Mouse (Mus musculus): ENCODE data around the gene Dusp27. TPM values are rescaled to one million over a fixed set of nuclear protein-coding genes. Genes with fewer than 3 reads are reported as not detected.
A peak's percentile ranks its signal among the peaks of the same experiment; 100 is the strongest.

Dusp27 gene
- total RNA-seq, 2 experiments from 2014 or later: 2.0 to 7.0 TPM

DNA sequence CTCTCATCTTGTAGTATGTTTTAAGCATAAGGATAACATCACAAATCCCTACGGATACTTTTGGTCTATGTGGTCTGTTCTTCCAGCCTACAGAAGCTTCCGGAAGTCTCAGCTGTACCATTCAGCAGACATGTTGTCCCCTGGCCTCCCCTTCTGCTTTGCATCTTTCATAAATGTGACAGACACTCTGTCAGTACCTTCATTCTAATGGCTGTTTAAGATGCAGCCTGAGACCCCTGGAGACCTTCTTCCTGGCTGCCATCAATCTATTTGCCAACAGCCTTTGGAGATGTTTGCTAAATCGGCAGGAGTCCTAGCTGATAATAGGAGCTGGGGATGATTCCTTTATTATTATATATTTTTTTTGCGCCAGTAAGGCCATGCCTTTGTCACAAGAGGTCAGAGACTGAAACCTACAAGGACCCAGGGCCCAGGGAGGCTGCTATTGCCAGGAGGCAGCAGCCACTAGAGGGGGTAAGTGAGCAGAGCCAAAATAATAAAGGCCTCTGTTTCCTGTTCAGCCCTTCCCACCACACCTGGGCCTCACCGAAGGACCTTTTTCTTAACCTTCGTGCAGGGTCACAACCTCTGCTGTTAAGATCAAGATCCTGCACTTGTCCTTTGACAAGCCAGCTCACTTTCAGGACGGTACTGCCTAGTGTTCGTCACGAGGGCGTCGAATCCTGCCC lies 24.7 kb downstream of the Dusp27 start:
- peak; percentile 71 for DNase-seq

DNA sequence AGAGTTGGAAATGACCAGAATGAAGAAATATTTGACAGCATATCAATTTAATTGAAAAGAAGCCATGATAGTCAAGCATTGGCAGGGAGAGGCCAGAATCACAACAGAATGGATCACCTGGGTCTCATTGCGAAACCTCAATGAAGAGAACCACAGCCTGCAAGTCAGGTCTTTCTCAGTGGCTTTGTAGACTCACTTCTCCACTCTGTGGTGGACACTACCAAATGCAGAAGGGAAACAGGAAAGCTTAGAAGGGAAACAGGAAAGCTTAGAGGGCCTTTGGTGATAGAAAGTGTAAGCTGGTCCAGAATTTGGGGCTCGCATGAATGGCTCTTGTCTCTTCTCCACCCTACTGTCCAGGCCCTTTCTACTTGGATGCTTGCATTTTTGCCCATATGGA lies 29.6 kb downstream of the Dusp27 start:
- no peak for DNase-seq

DNA sequence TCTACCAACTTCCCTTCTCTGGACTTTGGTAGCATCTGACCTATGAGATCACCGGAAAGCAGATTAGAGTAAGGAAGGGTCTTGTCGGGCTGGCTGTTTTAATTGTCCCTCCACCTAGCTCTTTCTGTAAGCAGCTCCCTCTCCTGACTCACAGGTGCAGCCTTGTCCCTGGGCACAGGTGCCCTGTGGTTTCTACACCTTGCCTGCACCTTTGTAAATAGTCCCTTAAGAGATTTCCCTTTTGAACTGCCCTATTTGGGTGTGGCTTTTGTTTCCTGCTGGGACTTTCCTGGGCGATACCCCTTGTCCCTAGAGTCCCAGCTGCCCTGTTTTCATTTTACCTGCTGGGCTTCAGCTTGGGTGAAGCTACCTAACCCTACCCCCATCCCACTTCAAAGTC lies 33.3 kb downstream of the Dusp27 start:
- DNase-seq: no peak

DNA sequence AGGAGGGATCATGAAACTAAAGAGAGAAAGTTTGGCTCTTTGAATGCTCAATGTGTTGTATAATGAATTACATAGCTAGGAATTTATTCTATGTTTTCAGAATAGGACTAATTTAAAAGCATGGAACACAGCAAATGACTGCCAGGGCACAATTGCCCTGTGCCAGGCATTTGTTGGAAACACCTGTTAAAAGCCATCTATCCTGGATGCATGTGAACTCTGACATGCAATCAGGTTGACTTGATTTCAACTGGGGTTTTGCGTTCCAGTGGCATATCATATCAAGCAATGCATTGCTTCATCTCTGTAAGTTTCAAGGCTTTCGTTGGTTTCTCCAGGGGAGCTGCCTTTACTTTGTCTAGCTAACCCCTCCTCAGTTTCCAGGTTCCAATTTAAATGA lies 37.4 kb downstream of the Dusp27 start:
- DNase-seq: no peak

DNA sequence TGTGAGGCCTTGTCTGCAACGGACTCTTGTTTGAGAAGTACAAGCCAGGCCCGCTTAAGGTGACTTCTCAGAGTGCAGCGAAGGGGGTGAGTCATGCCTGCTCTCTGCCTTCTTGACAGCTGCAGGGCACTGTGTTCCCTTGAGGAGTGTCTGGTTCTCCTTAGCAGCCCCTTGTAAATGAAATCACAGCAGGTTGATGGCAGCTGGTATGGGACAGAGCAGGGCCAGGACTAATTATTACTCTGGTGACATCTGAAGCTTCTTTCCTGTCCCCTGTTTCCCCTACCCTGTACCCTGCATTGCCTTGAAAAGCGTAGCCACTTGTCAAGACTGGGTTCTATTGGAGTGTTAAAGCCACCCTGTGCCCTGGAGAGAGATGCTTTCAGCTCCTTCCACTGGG lies 38.0 kb downstream of the Dusp27 start:
- DNase-seq: no peak

DNA sequence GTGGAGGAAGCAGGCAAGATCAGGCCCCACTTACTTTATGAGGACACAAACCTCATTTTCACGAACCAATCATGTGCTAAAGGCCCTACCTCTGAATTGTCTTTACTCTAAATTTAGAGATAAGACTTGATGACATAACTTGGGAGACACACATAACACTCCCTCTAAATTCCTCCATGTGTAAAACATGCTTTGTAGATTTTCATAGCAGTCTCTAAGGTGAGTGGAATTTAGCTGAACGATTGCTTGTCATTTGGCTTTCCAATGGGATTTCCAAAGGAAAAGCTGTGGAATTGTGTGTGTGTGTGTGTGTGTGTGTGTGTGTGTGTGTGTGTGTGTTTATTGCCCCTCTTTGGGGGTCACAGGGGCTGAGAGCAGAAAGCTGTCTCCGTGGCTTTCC lies 38.4 kb downstream of the Dusp27 start:
- no peak for DNase-seq

DNA sequence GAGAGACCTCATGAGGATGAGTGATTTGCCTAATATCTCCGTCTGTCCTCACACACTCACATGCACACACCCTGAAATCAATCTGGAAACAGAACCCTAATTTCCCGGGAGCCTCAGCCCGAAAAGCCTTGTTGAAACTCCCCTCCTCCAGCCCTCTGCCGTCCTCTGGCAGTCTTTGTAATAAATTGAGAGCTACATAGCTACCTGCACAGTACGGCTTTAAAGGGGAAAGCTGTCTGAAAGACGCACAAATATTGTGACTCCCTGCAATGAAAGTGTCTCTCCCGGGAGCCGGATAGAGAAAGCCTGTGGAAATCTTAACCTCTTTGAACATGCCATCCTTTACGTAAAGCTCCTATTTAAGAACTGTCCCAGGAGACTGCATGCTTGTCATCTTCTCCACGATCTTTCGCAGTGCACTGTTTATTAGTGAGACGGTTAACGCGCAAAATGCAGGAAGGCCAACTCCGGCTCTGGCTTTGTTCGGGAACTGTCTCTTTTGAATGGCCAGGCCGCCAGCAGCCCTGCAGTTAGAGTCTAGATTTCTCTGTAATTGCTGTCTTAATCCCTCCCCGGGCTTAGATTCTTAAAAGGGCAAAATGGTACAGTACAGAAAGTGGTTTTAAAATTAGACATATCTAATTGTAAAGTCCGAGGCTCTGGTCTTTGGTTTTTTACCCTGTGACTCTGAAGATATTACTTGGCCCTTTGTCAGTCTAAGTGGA lies 39.1 kb downstream of the Dusp27 start:
- DNase-seq: no peak

DNA sequence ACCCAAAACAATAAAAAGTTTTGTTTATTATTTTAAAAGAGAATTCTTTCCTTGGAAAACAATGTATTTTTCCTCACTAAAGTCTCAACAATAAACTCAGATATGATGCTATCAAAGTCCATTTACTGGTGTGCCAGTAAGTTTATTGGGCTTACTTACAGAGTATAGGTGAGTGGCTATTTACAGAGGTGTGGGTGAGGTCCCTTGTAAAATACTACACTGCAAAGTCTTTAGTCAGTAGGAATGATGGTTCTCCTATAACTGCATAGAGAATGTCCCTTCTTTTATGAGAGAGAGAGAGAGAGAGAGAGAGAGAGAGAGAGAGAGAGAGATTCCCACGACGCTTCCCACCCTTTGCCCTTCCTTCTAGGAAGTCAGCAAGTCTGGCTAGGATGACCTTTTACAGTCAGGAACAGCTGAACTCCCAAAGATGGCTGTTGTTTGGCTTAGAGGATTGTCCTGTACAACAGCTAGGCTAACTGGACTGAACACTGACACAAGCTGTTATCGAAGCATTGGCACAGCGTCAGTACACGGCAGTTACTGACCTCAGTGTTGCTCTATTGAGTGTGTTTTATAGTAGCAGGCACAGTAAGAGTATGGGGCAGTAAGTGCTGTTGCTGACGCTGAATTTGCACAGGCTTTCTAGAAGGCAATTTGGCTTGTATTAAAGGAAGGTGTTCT lies 50.5 kb downstream of the Dusp27 start:
- no peak for DNase-seq

DNA sequence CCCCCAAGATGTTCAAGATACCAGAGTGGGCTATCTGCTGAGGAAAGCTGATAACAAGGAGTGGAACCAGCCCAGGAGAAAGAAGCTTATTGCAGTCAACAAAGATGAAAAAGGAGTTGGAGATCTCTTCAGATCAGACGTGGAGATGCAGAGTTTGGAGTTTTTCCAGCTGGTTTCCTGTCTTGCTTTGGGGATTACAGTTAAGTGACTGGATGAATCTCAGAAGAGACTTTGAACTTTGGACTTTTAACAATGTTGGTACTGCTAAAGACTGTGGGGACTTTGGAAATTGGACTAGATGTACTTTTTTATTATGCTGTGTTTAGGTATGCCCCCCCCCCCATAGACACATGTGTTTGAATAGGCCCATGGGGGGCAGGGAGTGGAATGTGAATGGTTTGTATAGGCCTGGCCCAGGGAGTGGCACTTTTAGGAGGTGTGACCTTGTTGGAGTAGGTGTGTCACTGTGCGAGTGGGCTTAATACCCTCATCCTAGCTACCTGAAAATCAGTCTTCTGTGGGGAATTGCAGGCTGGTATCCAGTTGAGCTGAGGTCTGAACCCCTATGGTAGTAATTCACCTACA lies 59.8 kb downstream of the Dusp27 start:
- no peak for DNase-seq

DNA sequence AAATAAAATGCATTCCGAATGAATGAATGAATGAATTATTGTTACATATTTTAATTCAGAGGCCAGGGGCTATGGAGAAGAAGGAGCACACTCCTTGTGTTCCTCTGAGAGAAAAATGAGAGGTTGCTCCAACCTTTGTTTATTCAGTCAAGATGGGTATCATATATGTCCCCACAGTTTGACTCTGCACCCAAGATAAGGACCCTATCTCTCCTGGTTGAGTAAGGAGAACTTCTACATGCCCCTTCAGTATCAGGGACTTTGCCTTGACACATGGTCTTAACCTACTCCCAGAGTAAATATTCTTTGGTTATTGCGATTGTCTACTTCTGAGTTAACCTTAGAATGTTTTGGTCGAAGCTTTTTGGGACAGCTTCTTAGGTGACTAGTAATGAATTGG lies 63.9 kb downstream of the Dusp27 start:
- no peak for DNase-seq

DNA sequence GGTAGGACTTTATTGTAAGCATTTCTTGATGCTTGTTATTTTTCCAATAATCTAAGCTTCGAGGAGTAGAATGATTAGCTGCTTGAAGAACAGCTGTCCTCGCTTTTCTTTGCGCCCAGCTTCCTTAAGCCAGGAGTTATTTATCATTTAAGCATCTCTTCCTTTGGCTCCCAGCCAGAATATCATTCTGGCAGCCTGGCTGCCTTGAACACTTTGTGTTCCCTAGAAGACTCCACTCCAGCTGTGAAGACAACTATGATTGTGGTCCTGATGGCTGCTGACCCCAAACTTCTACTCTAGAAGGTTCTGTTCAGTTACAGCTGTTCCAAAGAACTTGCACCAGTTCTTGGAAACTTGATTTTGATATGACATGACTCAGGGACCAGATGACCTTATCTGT lies 66.2 kb downstream of the Dusp27 start:
- no peak for DNase-seq

DNA sequence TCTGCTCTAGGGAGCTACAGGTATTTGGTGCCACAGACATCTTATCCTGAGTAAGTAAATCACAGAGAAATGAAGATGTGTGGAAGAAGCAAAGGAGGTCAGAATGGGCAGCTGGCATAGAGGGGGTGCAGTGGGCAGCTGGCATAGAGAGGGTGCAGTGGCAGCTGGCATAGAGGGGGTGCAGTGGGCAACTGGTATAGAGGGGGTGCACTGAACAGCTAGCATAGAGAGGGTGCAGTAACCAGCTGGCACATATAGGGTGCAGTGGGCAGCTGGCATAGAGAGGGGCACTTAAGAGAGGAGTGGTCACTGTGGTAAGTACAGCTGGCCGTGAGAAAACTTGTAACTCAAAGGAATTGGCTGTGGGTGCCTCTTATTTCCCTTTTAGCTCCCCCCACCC lies 67.3 kb downstream of the Dusp27 start:
- no peak for DNase-seq

DNA sequence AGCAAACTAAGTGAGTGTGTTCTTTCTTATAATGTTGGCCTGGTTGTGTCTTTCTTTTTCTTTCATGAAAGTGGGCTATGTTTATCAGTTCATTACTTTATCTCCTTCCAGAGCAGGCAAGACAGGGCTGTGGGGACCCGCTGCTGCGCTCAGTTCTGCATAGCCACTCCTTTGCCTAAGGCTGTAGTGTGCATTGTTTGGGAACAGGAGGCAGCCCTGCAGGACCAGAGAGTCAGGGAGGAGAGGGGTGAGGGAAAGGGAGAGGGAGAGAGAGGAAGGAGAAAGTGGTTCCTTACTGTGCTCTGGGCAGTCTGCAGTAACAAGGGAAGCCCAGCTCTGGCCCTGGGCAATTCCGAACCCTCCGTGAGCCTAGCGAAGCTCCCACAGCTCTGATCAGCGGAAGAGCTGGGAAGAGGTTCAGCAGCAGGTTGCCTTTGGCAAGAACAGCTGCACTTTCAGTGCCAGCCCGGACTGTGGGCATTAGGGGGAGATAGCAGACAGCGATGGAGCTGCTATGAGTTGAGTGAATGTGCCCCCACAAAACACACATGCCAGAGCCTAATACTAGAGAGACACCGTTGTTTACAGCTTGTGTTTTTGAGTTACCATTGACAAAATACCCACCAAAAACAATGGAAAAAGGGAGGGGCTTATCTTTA lies 71.5 kb downstream of the Dusp27 start:
- DNase-seq: no peak

DNA sequence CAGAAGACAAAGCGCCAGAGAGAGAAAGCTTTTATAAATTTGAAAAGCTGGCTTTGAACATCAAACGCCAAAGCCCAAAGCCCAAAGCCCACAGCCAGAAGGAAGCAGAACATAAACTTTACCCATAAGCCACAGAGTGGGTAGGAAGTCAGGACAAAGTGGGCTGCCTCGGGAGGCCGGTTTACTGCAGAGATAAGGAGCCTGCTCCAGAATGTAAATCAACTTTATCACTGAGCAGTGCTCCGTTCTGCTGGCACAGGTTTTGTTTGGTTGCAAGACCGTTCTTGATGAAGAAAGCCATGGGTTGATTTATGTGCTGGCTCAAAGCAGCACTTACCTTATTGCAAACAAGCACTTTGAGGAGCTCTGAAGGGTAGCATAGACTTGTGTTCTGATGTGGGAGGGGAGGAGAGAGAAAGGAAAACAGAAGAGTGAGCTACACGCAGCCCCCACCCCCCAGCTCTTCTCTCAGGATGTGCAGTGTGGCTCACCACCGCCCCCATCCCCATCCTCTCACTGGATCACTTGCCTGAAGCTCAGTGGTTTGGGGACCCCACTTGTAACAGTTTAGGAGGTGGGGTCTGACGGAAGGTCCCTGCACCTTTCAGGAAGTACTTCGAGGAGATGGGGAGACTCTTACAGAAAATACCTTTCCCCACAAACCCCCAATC lies 74.3 kb downstream of the Dusp27 start:
- no peak for DNase-seq

DNA sequence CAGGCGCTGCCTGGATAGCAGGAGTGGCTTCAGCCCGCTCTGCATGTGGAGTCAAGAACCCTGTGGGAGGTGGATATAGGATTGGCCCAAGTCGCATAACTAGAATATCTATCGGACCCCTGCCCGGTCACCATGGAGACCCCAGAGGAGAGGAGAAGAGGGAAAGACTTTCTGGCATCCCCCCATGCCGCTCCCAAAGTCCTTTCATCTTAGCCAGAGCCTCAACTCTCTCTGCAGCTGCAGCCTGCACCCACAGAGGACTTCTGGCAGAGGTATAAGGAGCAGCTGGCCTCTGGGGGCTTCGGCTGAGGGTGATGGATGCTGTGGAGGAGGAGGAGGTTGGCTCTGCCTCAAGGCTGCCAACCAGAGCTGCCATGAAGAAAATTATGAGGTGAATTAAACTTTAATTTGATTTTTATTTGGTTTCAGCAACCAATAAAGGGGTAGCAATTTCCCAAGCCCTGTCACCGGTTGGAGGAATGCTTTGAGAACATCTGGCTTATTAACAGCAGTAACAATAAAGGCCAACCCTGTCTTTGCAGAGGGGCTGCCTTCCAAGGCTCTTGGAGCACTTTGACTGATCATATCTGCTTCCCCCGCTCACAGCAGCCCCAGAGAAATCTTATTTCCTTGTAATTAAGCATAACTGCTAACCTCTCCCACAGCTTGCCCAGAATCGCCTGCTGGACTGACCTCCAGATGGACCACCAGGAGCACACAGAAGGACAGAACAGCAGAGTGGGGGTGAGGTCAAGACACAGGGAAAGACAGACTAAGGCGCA lies 78.5 kb downstream of the Dusp27 start:
- DNase-seq: peak; percentile 9

DNA sequence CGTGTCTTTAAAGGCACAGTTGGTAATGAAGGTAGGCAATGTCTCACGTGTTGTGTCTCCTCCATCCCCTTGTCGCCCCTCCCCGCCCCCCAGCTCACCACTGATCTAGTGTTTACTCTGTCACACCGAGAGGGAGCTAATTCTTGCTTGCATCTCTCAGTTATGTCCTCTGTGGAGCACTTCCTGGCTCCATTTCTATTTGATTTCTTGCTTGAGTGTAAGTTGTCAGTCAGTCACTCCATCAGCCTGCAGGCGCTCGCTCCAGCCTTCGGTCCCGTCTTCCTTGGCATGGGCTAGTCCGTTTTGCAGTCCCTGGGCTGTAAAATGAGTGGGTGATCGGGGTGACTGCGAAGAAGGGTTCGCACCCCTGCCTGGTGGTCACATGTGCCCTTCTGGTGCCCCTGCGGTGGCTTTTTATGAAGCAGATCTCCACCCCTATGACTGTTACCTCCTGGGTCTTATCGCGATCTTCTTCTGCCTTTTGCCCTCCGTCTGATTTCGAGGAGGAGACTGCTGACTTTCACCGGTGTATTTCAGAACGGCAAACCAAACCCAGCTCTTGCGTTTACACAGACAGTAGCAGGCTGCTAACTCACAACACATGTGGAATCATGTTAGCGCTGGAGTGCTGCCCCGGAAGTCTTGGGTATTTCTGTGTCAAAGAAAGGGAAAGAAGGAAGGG lies 79.4 kb downstream of the Dusp27 start:
- peak; percentile 10 for DNase-seq

All from adrenal gland, postnatal 10 days (tissue).